Mouse (Mus musculus) CH12.LX (cell line): ENCODE data around the gene Hnrnpa2b1. TPM values are rescaled to one million over a fixed set of nuclear protein-coding genes. Genes with fewer than 3 reads are reported as not detected.

Experiments
- DNase-seq: peaks from one replicate; pipeline ENCODE4 v3.0.0-alpha.2; 2013; ENCODE audit errors: extremely low read depth
- H3K27ac ChIP-seq: 2 replicates; pipeline ENCODE4 v1.5.1; 2012; ENCODE audit warnings: low read depth, mild to moderate bottlenecking, control low read depth, moderate library complexity; ENCODE audit not compliant: insufficient read depth
- H3K27me3 ChIP-seq: replicated peaks from 2 replicates; pipeline ENCODE3; 2012; ENCODE audit warnings: inconsistent platforms
- H3K36me3 ChIP-seq, 2 experiments: replicated peaks in 1 of 2; 2 replicates each; pipeline versions ENCODE3 to v1.6.1; 2012; ENCODE audit warnings: inconsistent platforms in 1 of 2, low read length in 1 of 2, mild to moderate bottlenecking in 1 of 2, mixed read lengths in 1 of 2, moderate library complexity in 1 of 2; ENCODE audit not compliant: control insufficient read depth in 1 of 2, insufficient read depth in 1 of 2
- H3K4me1 ChIP-seq, 2 experiments: 2 replicates each; pipeline ENCODE4 v1.6.1; 2012; ENCODE audit warnings: inconsistent platforms in 1 of 2, moderate library complexity in 1 of 2; ENCODE audit not compliant: insufficient read depth in 2 of 2, control insufficient read depth in 1 of 2
- H3K4me2 ChIP-seq: 2 replicates; pipeline ENCODE4 v1.6.1; 2012; ENCODE audit warnings: low read depth, mild to moderate bottlenecking, control low read depth; ENCODE audit not compliant: poor library complexity, insufficient read depth, severe bottlenecking
- H3K4me3 ChIP-seq, 3 experiments: fragments of 150-350 bp in 1 of 3; sonication (generic) in 1 of 3; replicated peaks in 1 of 3; 2 replicates each; pipeline versions ENCODE3 to v1.5.1; 2011 to 2012; ENCODE audit warnings: low read depth in 2 of 3, low read length in 2 of 3, mild to moderate bottlenecking in 2 of 3, moderate library complexity in 2 of 3, control low read depth in 1 of 3, improper control_type of control experiment in 1 of 3, inconsistent platforms in 1 of 3, mixed read lengths in 1 of 3; ENCODE audit not compliant: poor library complexity in 1 of 3
- H3K79me2 ChIP-seq: replicated peaks from 2 replicates; pipeline ENCODE4 v1.6.1; 2012; ENCODE audit warnings: mild to moderate bottlenecking, moderate library complexity; ENCODE audit not compliant: control insufficient read depth, poor library complexity, insufficient read depth, severe bottlenecking; ENCODE audit errors: extremely low read depth
- H3K9ac ChIP-seq: 2 replicates; pipeline ENCODE4 v1.6.1; 2012; ENCODE audit warnings: low read depth, mild to moderate bottlenecking, control low read depth, moderate library complexity; ENCODE audit not compliant: insufficient read depth
- H3K9me3 ChIP-seq: replicated peaks from 2 replicates; pipeline ENCODE3; 2012; ENCODE audit warnings: low read length, inconsistent platforms, mixed read lengths
- CHD2 ChIP-seq: IDR thresholded peaks from 2 replicates; pipeline ENCODE4 v1.6.1; 2011; ENCODE audit warnings: low read length, improper control_type of control experiment
- CTCF ChIP-seq, 2 experiments: IDR thresholded peaks in 1 of 2; conservative IDR thresholded peaks in 1 of 2; 2 replicates each; pipeline ENCODE4 v1.5.1; 2011 to 2012; ENCODE audit warnings: low read depth in 2 of 2, low read length in 2 of 2, improper control_type of control experiment in 1 of 2, inconsistent platforms in 1 of 2, mild to moderate bottlenecking in 1 of 2, moderate library complexity in 1 of 2
- E2F4 ChIP-seq: IDR thresholded peaks from 2 replicates; pipeline ENCODE4 v1.6.1; 2011; ENCODE audit warnings: low read depth, low read length, improper control_type of control experiment; ENCODE audit not compliant: insufficient replicate concordance
- EP300 ChIP-seq: IDR thresholded peaks from 2 replicates; pipeline ENCODE4 v1.6.1; 2011; ENCODE audit warnings: low read length, improper control_type of control experiment
- ETS1 ChIP-seq: conservative IDR thresholded peaks from 2 replicates; pipeline ENCODE4 v1.6.1; 2012; ENCODE audit warnings: low read depth, mild to moderate bottlenecking, inconsistent platforms, low read length, improper control_type of control experiment, moderate library complexity
- GABPA ChIP-seq: IDR thresholded peaks from 2 replicates; pipeline ENCODE4 v1.6.1; 2012; ENCODE audit warnings: low read depth, low read length, improper control_type of control experiment, inconsistent platforms; ENCODE audit not compliant: insufficient replicate concordance
- HCFC1 ChIP-seq: IDR thresholded peaks from 2 replicates; pipeline ENCODE4 v1.6.1; 2012; ENCODE audit warnings: low read depth, mild to moderate bottlenecking, inconsistent platforms, low read length, improper control_type of control experiment
- IRF4 ChIP-seq: IDR thresholded peaks from 2 replicates; pipeline ENCODE4 v1.6.1; 2014; ENCODE audit warnings: low read depth, mild to moderate bottlenecking, inconsistent platforms, low read length, improper control_type of control experiment
- JUND ChIP-seq: conservative IDR thresholded peaks from 2 replicates; pipeline ENCODE4 v1.6.1; 2011; ENCODE audit warnings: low read depth, low read length, improper control_type of control experiment
- MAFK ChIP-seq: IDR thresholded peaks from 2 replicates; pipeline ENCODE4 v1.6.1; 2011; ENCODE audit warnings: low read length, improper control_type of control experiment; ENCODE audit not compliant: insufficient replicate concordance
- MEF2A ChIP-seq: IDR thresholded peaks from 2 replicates; pipeline ENCODE4 v1.6.1; 2014; ENCODE audit warnings: low read depth, mild to moderate bottlenecking, inconsistent platforms, low read length, improper control_type of control experiment, borderline replicate concordance
- NELFE ChIP-seq: IDR thresholded peaks from 2 replicates; pipeline ENCODE4 v1.6.1; 2011; ENCODE audit warnings: low read depth, low read length, improper control_type of control experiment
- POLR2A ChIP-seq: IDR thresholded peaks from 2 replicates; pipeline ENCODE4 v1.6.1; 2011; ENCODE audit warnings: low read depth, mild to moderate bottlenecking, improper control_type of control experiment, low read length
- RAD21 ChIP-seq: IDR thresholded peaks from 2 replicates; pipeline ENCODE4 v1.6.1; 2011; ENCODE audit warnings: low read depth, mild to moderate bottlenecking, low read length, improper control_type of control experiment, moderate library complexity
- SIN3A ChIP-seq: IDR thresholded peaks from 2 replicates; pipeline ENCODE4 v1.6.1; 2012; ENCODE audit warnings: low read length, improper control_type of control experiment, inconsistent platforms
- SMC3 ChIP-seq: IDR thresholded peaks from 2 replicates; pipeline ENCODE4 v1.6.1; 2011; ENCODE audit warnings: low read depth, low read length, improper control_type of control experiment
- TBP ChIP-seq: conservative IDR thresholded peaks from 2 replicates; pipeline ENCODE4 v1.6.1; 2011; ENCODE audit warnings: low read depth, low read length, improper control_type of control experiment
- UBTF ChIP-seq: IDR thresholded peaks from 2 replicates; pipeline ENCODE4 v1.6.1; 2012; ENCODE audit warnings: low read depth, mild to moderate bottlenecking, inconsistent platforms, low read length, improper control_type of control experiment, moderate library complexity
- USF1 ChIP-seq: IDR thresholded peaks from 2 replicates; pipeline ENCODE4 v1.6.1; 2014; ENCODE audit warnings: low read depth, mild to moderate bottlenecking, inconsistent platforms, low read length, improper control_type of control experiment
- ZC3H11A ChIP-seq: IDR thresholded peaks from 2 replicates; pipeline ENCODE4 v1.6.1; 2012; ENCODE audit warnings: low read depth, mild to moderate bottlenecking, inconsistent platforms, low read length, improper control_type of control experiment
- ZMIZ1 ChIP-seq: IDR thresholded peaks from 2 replicates; pipeline ENCODE4 v1.6.1; 2012; ENCODE audit warnings: low read depth, mild to moderate bottlenecking, inconsistent platforms, low read length, improper control_type of control experiment
- dilution Hi-C: fragments of 300-500 bp; cut with MboI; formaldehyde crosslinking; loops from 2 replicates; pipeline ENCODE4 v1.14.3; 2020; ENCODE audit warnings: low sequenced_read_pairs; ENCODE audit not compliant: extremely low pct_unique_long_range_greater_than_20kb, extremely low pct_ligation_motif_present
- in situ Hi-C: fragments of 300-500 bp; cut with MboI; formaldehyde crosslinking; loops from 3 replicates; pipeline ENCODE4 v1.14.3; 2019; ENCODE audit warnings: low sequenced_read_pairs, low pct_ligation_motif_present, low pct_unique_long_range_greater_than_20kb, mixed read lengths
- polyA plus RNA-seq: library from polyadenylated mRNA; unstranded; fragments of >175 nt; gene quantifications from 2 replicates; pipeline ENCODE4 v1.2.1, GENCODE M21; 2012; ENCODE audit warnings: low read depth; ENCODE audit not compliant: insufficient read length
- total RNA-seq, 2 experiments: library from RNA; depleted of rRNA; stranded (reverse); fragments of 300-350 nt in 1 of 2; fragments of >200 nt in 1 of 2; gene quantifications; 2 replicates each; pipeline ENCODE4 v1.2.3; 2012 to 2014

The Hnrnpa2b1 gene
- total RNA-seq (2012; rRNA removed) = 500 and 668 TPM in 2 replicates
- 710 and 855 TPM in 2 replicates for total RNA-seq (2014; rRNA removed)
- polyA plus RNA-seq = 1,854 and 1,994 TPM in 2 replicates

DNA sequence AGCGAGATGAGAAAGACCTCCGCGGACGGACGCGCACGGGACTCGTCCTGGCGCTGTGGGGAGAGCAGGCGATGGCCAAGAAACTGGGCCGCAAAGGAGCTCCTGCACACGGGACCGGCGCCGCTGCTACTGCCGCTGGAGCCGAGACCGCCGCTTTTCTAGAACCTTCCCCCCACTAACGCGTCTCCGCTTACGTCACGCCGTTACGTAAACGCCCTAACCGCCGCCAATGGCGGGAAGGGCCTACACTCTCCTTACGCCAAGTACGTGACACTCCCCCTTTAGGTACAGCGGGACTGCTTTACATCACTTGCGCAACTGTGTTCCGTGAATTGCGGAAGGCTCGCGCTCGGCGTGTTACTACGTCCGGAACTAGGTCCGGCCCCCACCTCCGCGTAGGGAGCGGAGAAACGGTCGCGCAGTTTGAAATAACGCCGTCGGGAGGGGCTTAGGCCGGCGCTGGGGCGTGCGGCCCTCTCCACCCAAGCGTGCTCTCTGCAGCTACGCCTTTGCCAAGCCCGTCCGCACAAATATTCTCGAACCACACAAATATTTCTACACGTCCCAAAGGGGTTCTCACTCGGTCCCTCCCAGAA, at the start of gene Hnrnpa2b1:
Hnrnpa2b1 (minus strand) TSS at position 180 of the 596 bp plus-strand sequence.
- H3K4me1 ChIP-seq = peaks cover 2 to 39% of the 10 kb centered on the region in 2 experiments; a peak in 3 of 4 replicates
- in situ Hi-C loops (no loop called here), dilution Hi-C loops (no loop called here)
- peak within 1 kb of the TSS; percentile 100 for H3K9ac ChIP-seq
- H3K9me3 ChIP-seq = no peaks in the 10 kb centered on the region
- peaks cover 75% of the 10 kb centered on the region for H3K79me2 ChIP-seq
- no peaks in the 10 kb centered on the region for H3K27me3 ChIP-seq
- no peak within 1 kb of the TSS for H3K4me2 ChIP-seq
- H3K4me3 ChIP-seq = peak within 1 kb of the TSS; percentile 71 to 99 (median 94)
- peaks cover 19 to 48% of the 10 kb centered on the region in 2 experiments for H3K36me3 ChIP-seq
- TF ChIP-seq GABPA (no peak), CTCF (conservative IDR thresholded peaks at IDR 0.05 in 1 of 2, IDR thresholded peaks at IDR 0.05 in 1 of 2; ENCODE audit: low read depth in 2 of 2, low read length in 2 of 2) (no peak), USF1 (no peak), MAFK (no peak), ETS1 (no peak), TBP (peak; percentile 96), POLR2A (peak; percentile 95), CHD2 (no peak)
- peak; percentile 98 for DNase-seq
- peak within 1 kb of the TSS; percentile 99 for H3K27ac ChIP-seq

DNA sequence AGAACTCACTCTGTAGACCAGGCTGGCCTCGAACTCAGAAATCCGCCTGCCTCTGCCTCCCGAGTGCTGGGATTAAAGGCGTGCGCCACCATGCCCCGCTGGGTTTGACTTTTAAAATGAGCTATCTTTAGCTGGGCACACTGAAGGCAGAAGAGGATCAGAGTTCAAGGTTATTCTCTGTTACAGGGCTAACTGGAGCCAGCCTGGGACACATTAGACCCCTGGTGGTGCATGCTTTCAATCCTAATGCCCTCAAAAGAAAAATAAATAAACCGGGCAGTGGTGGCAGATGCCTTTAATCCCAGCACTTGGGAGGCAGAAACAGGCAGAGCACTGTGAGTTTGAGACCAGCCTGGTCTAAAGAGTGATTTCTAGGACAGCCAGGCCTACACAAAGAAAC, 45.2 kb upstream of the Hnrnpa2b1 start:
- no peaks in the 10 kb centered on the region for H3K79me2 ChIP-seq
- peaks cover 14% of the 10 kb centered on the region for H3K9me3 ChIP-seq
- dilution Hi-C loops (no loop called here), in situ Hi-C loops (no loop called here)
- TF ChIP-seq ZMIZ1 (no peak), MEF2A (no peak), EP300 (no peak), SIN3A (no peak)
- H3K27ac ChIP-seq = no peak overlapping the region
- DNase-seq = no peak
- no peaks in the 10 kb centered on the region for H3K4me1 ChIP-seq
- H3K9ac ChIP-seq = no peak overlapping the region
- H3K4me3 ChIP-seq = no peak overlapping the region
- H3K36me3 ChIP-seq = no peaks in the 10 kb centered on the region
- H3K4me2 ChIP-seq = no peak overlapping the region
- no peaks in the 10 kb centered on the region for H3K27me3 ChIP-seq

DNA sequence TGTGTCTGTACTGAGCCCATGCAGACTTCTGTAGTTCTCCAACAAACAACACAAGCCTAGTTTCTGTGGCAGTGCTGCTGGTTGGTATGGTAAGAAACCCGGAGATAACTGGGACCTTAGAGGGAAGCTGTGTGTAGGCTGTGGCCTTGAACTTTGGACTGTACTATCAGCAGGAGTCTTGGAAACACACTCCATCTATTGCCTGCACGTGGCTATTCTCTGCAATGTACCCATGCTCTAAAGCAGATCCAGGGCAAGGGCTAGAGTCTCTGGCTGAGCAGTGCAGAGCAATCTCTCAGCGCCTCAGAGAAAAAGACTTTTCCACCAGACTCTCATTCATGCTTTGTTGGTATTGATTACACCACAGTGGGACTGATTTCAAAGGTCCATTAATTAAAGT, 44.1 kb upstream of the Hnrnpa2b1 start:
- DNase-seq = no peak
- Histone ChIP-seq H3K79me2 (no peaks in the 10 kb centered on the region), H3K36me3 (no peaks in the 10 kb centered on the region), H3K9ac (no peak overlapping the region), H3K4me3 (no peak overlapping the region), H3K4me1 (peaks cover 0 to 3% of the 10 kb centered on the region in 2 experiments; a peak in 2 of 4 replicates), H3K4me2 (no peak overlapping the region), H3K9me3 (peaks cover 14% of the 10 kb centered on the region), H3K27me3 (no peaks in the 10 kb centered on the region), H3K27ac (no peak overlapping the region)
- in situ Hi-C loops (no loop called here), dilution Hi-C loops (no loop called here)
- TF ChIP-seq E2F4 (no peak), UBTF (no peak), NELFE (no peak), ZC3H11A (no peak), HCFC1 (no peak), IRF4 (no peak), MEF2A (no peak), JUND (no peak), EP300 (no peak), ZMIZ1 (no peak), RAD21 (no peak), POLR2A (no peak), SMC3 (no peak)
